Mouse (Mus musculus) intestine, postnatal 0 days (tissue): ENCODE measurements at regions not wholly inside any gene's neighbourhood (a gene's known extent, or its start where the extent isn't known, plus 50 kb on each side); places are given as distances from the start of the nearest gene placed in this dataset.

ENCODE experiments used
- ATAC-seq: fragments of 200-750 bp; cut with Nextera tagmentation; 2 replicates; pipeline ENCODE4 v1.8.0; 2017; ENCODE audit warnings: mild to moderate bottlenecking, moderate TSS enrichment, moderate library complexity
- H3K27ac ChIP-seq: fragments of 300-500 bp; sonication (generic); 2 replicates; pipeline ENCODE4 v1.5.1; 2014; ENCODE audit warnings: mild to moderate bottlenecking, low read depth, low read length, moderate library complexity
- H3K27me3 ChIP-seq: fragments of 300-500 bp; sonication (generic); replicated peaks from 2 replicates; pipeline ENCODE4 v1.6.1; 2014; ENCODE audit warnings: low read length, mixed read lengths; ENCODE audit not compliant: control insufficient read depth, insufficient read depth
- H3K36me3 ChIP-seq: fragments of 300-500 bp; sonication (generic); 2 replicates; pipeline ENCODE4 v1.6.1; 2014; ENCODE audit warnings: mild to moderate bottlenecking, moderate library complexity; ENCODE audit not compliant: control insufficient read depth, insufficient read depth
- H3K4me1 ChIP-seq: fragments of 300-500 bp; sonication (generic); replicated peaks from 2 replicates; pipeline ENCODE4 v1.6.1; 2014; ENCODE audit warnings: antibody characterized with exemption, low read length, mixed read lengths; ENCODE audit not compliant: control insufficient read depth, insufficient read depth
- H3K4me2 ChIP-seq: fragments of 300-500 bp; sonication (generic); replicated peaks from 2 replicates; pipeline ENCODE4 v1.6.1; 2014; ENCODE audit warnings: low read depth, mild to moderate bottlenecking, moderate library complexity
- H3K4me3 ChIP-seq: fragments of 300-500 bp; sonication (generic); 2 replicates; pipeline ENCODE4 v1.5.1; 2014; ENCODE audit warnings: low read depth, low read length
- H3K9ac ChIP-seq: fragments of 300-500 bp; sonication (generic); 2 replicates; pipeline ENCODE4 v1.6.1; 2014; ENCODE audit warnings: mild to moderate bottlenecking, low read depth, low read length
- H3K9me3 ChIP-seq: fragments of 300-500 bp; sonication (generic); 2 replicates; pipeline ENCODE4 v1.6.1; 2016; ENCODE audit warnings: mixed run types; ENCODE audit not compliant: control insufficient read depth
- CTCF ChIP-seq: sonication (generic); IDR thresholded peaks from 2 replicates; pipeline ENCODE4 v1.5.1; 2016; ENCODE audit warnings: low read depth, mild to moderate bottlenecking, control low read depth, antibody characterized with exemption, moderate library complexity
- WGBS: fragments of 180-500 bp; shearing (Covaris S2); extraction: QIAGEN DNeasy Blood & Tissue Kit; methylation state at CpG from one replicate; pipeline ENCODE4 v1.1.7; 2014; 5-methylcytosine and 5-hydroxymethylcytosine counted together

- Histone ChIP-seq H3K27ac (no peak overlapping the region), H3K4me2 (no peak overlapping the region), H3K27me3 (no peaks in the 10 kb centered on the region), H3K36me3 (no peaks in the 10 kb centered on the region), H3K4me1 (no peaks in the 10 kb centered on the region), H3K9ac (no peak overlapping the region), H3K4me3 (no peak overlapping the region), H3K9me3 (no peaks in the 10 kb centered on the region)
- TF ChIP-seq CTCF = no peak
- ATAC-seq = no peak
- WGBS = 61% methylated on average over 12 of the region's 12 CpGs
Measured at GRCm38 (mm10) chr9:83247066-83247668, 100.7 kb upstream of the Hmgn3 start.

- ATAC-seq = peak; percentile 84
- no peaks in the 10 kb centered on the region for H3K4me1 ChIP-seq
- H3K9me3 ChIP-seq = no peaks in the 10 kb centered on the region
- H3K4me3 ChIP-seq = no peak overlapping the region
- H3K27me3 ChIP-seq = no peaks in the 10 kb centered on the region
- no peak overlapping the region for H3K27ac ChIP-seq
- no peak for TF ChIP-seq CTCF
- H3K9ac ChIP-seq = no peak overlapping the region
- H3K4me2 ChIP-seq = no peak overlapping the region
- H3K36me3 ChIP-seq = no peaks in the 10 kb centered on the region
- 41% methylated on average over 4 of the region's 4 CpGs for WGBS
Measured at GRCm38 (mm10) chr9:83241119-83241518, 94.6 kb upstream of the Hmgn3 start.

GRCm38 (mm10) chr9:83239097-83239496, 92.6 kb upstream of the Hmgn3 start:
- H3K4me3 ChIP-seq = no peak overlapping the region
- H3K9me3 ChIP-seq = no peaks in the 10 kb centered on the region
- TF ChIP-seq CTCF = 0 out of 2 replicates have a peak, but pooled peaks have one; percentile 14
- WGBS = 83% methylated on average over 10 of the region's 10 CpGs
- H3K4me2 ChIP-seq = no peak overlapping the region
- H3K36me3 ChIP-seq = no peaks in the 10 kb centered on the region
- H3K27me3 ChIP-seq = no peaks in the 10 kb centered on the region
- H3K9ac ChIP-seq = no peak overlapping the region
- ATAC-seq = no peak
- H3K4me1 ChIP-seq = no peaks in the 10 kb centered on the region
- H3K27ac ChIP-seq = no peak overlapping the region

- Histone ChIP-seq H3K4me2 (no peak overlapping the region), H3K9me3 (no peaks in the 10 kb centered on the region), H3K27me3 (no peaks in the 10 kb centered on the region), H3K9ac (no peak overlapping the region), H3K4me1 (no peaks in the 10 kb centered on the region), H3K36me3 (no peaks in the 10 kb centered on the region), H3K27ac (no peak overlapping the region), H3K4me3 (no peak overlapping the region)
- ATAC-seq = no peak
- TF ChIP-seq CTCF = no peak
Measured at GRCm38 (mm10) chr9:83221866-83222265, 75.4 kb upstream of the Hmgn3 start.

GRCm38 (mm10) chr9:83202583-83202982, 56.1 kb upstream of the Hmgn3 start:
- 63% methylated on average over 5 of the region's 5 CpGs for WGBS
- ATAC-seq = no peak
- TF ChIP-seq CTCF = no peak

GRCm38 (mm10) chr9:83199771-83200170, 53.3 kb upstream of the Hmgn3 start:
- no peak overlapping the region for H3K4me2 ChIP-seq
- ATAC-seq = no peak
- no peak overlapping the region for H3K4me3 ChIP-seq
- H3K9me3 ChIP-seq = no peaks in the 10 kb centered on the region
- H3K9ac ChIP-seq = no peak overlapping the region
- no peak overlapping the region for H3K27ac ChIP-seq
- 79% methylated on average over 3 of the region's 3 CpGs for WGBS
- H3K36me3 ChIP-seq = no peaks in the 10 kb centered on the region
- H3K4me1 ChIP-seq = no peaks in the 10 kb centered on the region
- TF ChIP-seq CTCF = no peak
- H3K27me3 ChIP-seq = no peaks in the 10 kb centered on the region

More at GRCm38 (mm10) chr9:83202583-83202982, 56.1 kb upstream of the Hmgn3 start:
- no peak overlapping the region for H3K9ac ChIP-seq
- no peaks in the 10 kb centered on the region for H3K4me1 ChIP-seq
- no peaks in the 10 kb centered on the region for H3K27me3 ChIP-seq
- H3K36me3 ChIP-seq = no peaks in the 10 kb centered on the region
- no peak overlapping the region for H3K27ac ChIP-seq
- no peak overlapping the region for H3K4me2 ChIP-seq
- H3K4me3 ChIP-seq = no peak overlapping the region
- no peaks in the 10 kb centered on the region for H3K9me3 ChIP-seq

GRCm38 (mm10) chr9:83199176-83199575, 52.7 kb upstream of the Hmgn3 start:
- Histone ChIP-seq H3K9me3 (no peaks in the 10 kb centered on the region), H3K4me1 (no peaks in the 10 kb centered on the region), H3K4me2 (no peak overlapping the region), H3K36me3 (no peaks in the 10 kb centered on the region), H3K9ac (no peak overlapping the region), H3K4me3 (no peak overlapping the region), H3K27me3 (no peaks in the 10 kb centered on the region), H3K27ac (no peak overlapping the region)
- 70% methylated on average over 3 of the region's 3 CpGs for WGBS
- ATAC-seq = no peak
- TF ChIP-seq CTCF = no peak
